Mouse (Mus musculus) heart, postnatal 10 days (tissue): Measurements from ENCODE around the gene Pdzk1. TPM values are rescaled to one million over a fixed set of nuclear protein-coding genes. Genes with fewer than 3 reads are reported as not detected.

Experiments
- DNase-seq, 2 experiments: peaks; one replicate each; pipeline ENCODE4 v3.0.0; 2021
- intact Hi-C: fragments of 180-260 bp; cut with DNase I; formaldehyde crosslinking; loops from one replicate; pipeline ENCODE4 v1.15.1; 2025
- total RNA-seq, 2 experiments: library from RNA; stranded (reverse); gene quantifications; 2 replicates each; pipeline ENCODE4 v1.2.3; 2021

Pdzk1 gene
- total RNA-seq, 2 experiments from 2014 or later = 0.17 to 0.31 TPM

- DNase-seq = no peak
- intact Hi-C loops = no loop called here
These were observed 5.7 kb downstream of the Pdzk1 start for GRCm38 (mm10) chr3:96834587-96835348.

- no peak for DNase-seq
These were observed 7.3 kb downstream of the Pdzk1 start for GRCm38 (mm10) chr3:96836414-96836813.

GRCm38 (mm10) chr3:96838996-96839645 is 10.0 kb downstream of the Pdzk1 start:
- DNase-seq = no peak
- intact Hi-C loops = no loop called here

More at GRCm38 (mm10) chr3:96836414-96836813, 7.3 kb downstream of the Pdzk1 start:
- intact Hi-C loops = no loop called here

GRCm38 (mm10) chr3:96845191-96845590 is 16.1 kb downstream of the Pdzk1 start:
- DNase-seq = no peak
- intact Hi-C loops = no loop called here

GRCm38 (mm10) chr3:96845806-96846205 is 16.7 kb downstream of the Pdzk1 start:
- intact Hi-C loops = no loop called here
- DNase-seq = no peak

GRCm38 (mm10) chr3:96846985-96847384 is 17.9 kb downstream of the Pdzk1 start:
- intact Hi-C loops = no loop called here
- no peak for DNase-seq

- intact Hi-C loops = no loop called here
- DNase-seq = no peak
These were observed 18.6 kb downstream of the Pdzk1 start for GRCm38 (mm10) chr3:96847661-96848060.

- intact Hi-C loops = no loop called here
These were observed 19.4 kb downstream of the Pdzk1 start for GRCm38 (mm10) chr3:96848470-96848869.

GRCm38 (mm10) chr3:96849168-96849727 is 20.2 kb downstream of the Pdzk1 start:
- DNase-seq = no peak
- intact Hi-C loops = no loop called here

More at GRCm38 (mm10) chr3:96848470-96848869, 19.4 kb downstream of the Pdzk1 start:
- no peak for DNase-seq

GRCm38 (mm10) chr3:96852561-96852960 is 23.5 kb downstream of the Pdzk1 start:
- intact Hi-C loops = no loop called here

GRCm38 (mm10) chr3:96854376-96854775 is 25.3 kb downstream of the Pdzk1 start:
- intact Hi-C loops = no loop called here
- DNase-seq = no peak

More at GRCm38 (mm10) chr3:96852561-96852960, 23.5 kb downstream of the Pdzk1 start:
- no peak for DNase-seq

- no peak for DNase-seq
- intact Hi-C loops = no loop called here
These were observed 26.7 kb downstream of the Pdzk1 start for GRCm38 (mm10) chr3:96855833-96856232.

- intact Hi-C loops = no loop called here
- DNase-seq = no peak
These were observed 31.4 kb downstream of the Pdzk1 start for GRCm38 (mm10) chr3:96860498-96860897.

- no peak for DNase-seq
- intact Hi-C loops = no loop called here
These were observed 38.8 kb downstream of the Pdzk1 start for GRCm38 (mm10) chr3:96867863-96868262.

- intact Hi-C loops = no loop called here
- DNase-seq = no peak
These were observed 39.5 kb downstream of the Pdzk1 start for GRCm38 (mm10) chr3:96868566-96868965.

GRCm38 (mm10) chr3:96869091-96869490 is 40.0 kb downstream of the Pdzk1 start:
- no peak for DNase-seq
- intact Hi-C loops = no loop called here

- intact Hi-C loops = no loop called here
- DNase-seq = no peak
These were observed 41.2 kb downstream of the Pdzk1 start for GRCm38 (mm10) chr3:96870270-96870669.

GRCm38 (mm10) chr3:96871070-96871469 is 42.0 kb downstream of the Pdzk1 start:
- intact Hi-C loops = no loop called here
- DNase-seq = no peak

GRCm38 (mm10) chr3:96872501-96872900 is 43.4 kb downstream of the Pdzk1 start:
- intact Hi-C loops = no loop called here
- DNase-seq = no peak

GRCm38 (mm10) chr3:96874808-96875571 is 45.9 kb downstream of the Pdzk1 start:
- intact Hi-C loops = no loop called here
- DNase-seq = no peak

GRCm38 (mm10) chr3:96879536-96879935 is 50.5 kb downstream of the Pdzk1 start:
- DNase-seq = no peak
- intact Hi-C loops = no loop called here
